Mouse (Mus musculus): Measurements from ENCODE around the gene C1qtnf5.

- TF ChIP-seq CTCF (IDR thresholded peaks at IDR 0.05; ENCODE audit: borderline replicate concordance, insufficient read depth, low read length) (no peak), POLR2A (IDR thresholded peaks at IDR 0.05; ENCODE audit: low read depth, low read length) (no peak)
Measured at GRCm38 (mm10) chr9:44147290-44147689, 40.2 kb downstream of the C1qtnf5 start.
